Mouse (Mus musculus) layer of hippocampus, adult 8-10 months (tissue): Measurements from ENCODE around the gene Olfm1. TPM values are rescaled to one million over a fixed set of nuclear protein-coding genes. Genes with fewer than 3 reads are reported as not detected.

ENCODE experiments used
- DNase-seq, 2 experiments: peaks; one replicate each; pipeline ENCODE4 v3.0.0; 2022; ENCODE audit warnings: low spot score in 2 of 2
- total RNA-seq, 4 experiments: library from RNA; stranded (reverse); gene quantifications; 2 replicates each; pipeline ENCODE4 v1.2.4; 2022

Olfm1 gene
- total RNA-seq, 4 experiments from 2014 or later: 1,310 to 1,340 (median 1,317) TPM

DNA sequence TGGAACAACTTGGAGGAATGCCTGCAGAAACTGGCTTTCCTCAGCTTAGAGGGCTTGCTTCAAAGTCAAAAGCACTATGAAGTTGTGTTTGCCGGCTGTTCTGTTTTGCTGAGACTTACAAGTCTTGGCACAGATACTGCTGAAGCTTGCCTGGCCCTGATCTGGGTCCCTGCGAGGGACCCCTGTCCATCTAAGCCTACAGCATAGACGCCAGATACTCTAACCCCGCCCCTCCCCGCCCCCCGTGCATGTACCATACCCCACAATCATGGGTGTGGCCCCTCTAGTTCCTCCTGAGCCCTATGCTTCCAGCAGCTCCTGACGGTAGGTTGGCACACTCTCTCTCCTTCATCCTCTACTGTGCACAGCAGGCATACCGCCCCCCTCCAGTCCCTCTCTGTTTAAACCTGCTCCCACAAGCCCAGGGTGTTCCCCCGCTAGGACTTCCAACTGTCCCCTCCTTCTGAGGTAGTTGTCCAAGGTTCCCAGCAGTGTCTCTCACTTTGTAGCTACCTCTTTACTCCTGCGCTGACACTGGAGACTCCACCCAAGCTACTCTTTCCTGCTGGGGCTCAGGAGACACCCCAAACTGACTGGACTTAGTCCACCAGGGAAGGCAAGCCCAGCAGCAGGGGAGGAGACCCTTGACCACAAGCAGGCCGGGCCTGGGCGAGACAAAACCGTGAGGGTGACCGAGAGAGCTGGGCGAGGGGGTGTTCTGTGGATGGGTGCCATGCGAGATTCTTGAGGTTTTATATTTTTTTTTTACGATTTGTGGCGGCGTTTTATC is 12.1 kb downstream of the Olfm1 start:
- DNase-seq: no peak

- peak in 1 of 2 experiments; percentile 86 for DNase-seq
These were observed 12.6 kb downstream of the Olfm1 start for GRCm38 (mm10) chr2:28205467-28205805.

DNA sequence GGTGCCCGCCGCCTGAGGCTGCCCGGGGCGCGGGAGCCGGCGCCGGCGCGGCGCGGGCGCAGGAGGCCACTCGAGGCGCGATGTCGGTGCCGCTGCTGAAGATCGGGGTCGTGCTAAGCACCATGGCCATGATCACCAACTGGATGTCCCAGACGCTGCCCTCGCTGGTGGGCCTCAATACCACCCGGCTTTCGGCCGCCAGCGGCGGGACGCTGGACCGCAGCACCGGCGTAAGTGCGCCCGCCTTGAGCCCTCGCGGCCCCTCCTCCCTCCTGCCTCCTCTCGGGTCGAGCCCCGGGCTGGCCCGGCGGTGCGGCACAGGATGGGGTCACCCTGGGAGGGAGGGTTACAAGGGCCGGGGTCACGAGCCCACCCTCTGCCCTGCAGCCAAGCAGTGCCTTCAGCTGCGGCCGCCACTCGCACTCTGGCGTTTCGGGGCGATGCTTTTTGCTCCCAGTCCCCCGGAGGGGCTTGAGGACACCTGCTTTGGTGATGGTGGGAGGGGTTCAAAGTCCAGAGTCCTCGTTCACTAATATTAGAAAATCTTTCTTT is 13.2 kb downstream of the Olfm1 start:
- DNase-seq: no peak

DNA sequence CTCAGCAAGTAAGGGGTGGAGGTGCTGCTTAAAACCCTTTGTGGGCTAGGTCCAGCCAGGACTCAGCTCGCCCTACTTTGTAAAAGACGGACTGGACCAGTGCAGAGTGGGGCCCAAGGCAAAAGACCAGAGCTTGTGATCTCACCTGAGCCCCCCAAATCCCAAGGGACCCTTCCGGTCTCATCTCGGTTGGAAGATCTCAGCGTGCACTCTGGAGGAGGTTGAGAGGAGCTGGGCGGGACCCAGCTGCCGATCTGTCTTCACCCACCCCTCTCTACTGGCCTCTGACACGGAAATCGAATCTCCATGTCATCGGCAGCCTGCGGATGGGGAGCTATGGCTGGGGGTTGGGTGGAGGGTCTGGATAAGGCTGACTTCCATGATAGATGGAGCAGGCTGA is 13.7 kb downstream of the Olfm1 start:
- no peak for DNase-seq

DNA sequence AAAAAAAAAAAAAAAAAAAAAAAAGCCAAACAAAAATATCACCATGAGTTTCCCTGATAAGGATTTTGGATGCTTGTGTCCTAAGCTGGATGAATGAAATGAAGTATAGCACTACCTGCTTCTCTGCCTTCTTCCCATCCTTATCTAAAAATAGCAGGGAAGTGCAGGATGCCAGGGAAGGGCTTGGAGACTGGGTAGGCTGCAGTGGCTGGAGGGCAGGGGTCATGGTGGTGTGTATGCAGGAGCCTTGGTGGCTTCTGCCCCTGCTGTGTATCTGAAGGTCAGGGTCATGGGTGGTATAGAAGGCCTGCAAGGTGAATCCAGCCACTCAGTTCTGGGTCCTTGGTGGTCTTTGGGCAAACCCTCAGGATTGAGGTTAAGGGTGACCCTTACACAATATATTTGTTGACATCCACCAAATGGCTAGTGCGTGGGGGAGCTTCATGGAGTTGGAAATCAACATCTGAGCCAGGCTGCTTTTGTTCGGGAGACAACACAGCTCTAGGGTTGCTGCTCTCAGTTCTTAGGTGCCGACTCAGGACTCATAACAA is 14.5 kb downstream of the Olfm1 start:
- DNase-seq: no peak

DNA sequence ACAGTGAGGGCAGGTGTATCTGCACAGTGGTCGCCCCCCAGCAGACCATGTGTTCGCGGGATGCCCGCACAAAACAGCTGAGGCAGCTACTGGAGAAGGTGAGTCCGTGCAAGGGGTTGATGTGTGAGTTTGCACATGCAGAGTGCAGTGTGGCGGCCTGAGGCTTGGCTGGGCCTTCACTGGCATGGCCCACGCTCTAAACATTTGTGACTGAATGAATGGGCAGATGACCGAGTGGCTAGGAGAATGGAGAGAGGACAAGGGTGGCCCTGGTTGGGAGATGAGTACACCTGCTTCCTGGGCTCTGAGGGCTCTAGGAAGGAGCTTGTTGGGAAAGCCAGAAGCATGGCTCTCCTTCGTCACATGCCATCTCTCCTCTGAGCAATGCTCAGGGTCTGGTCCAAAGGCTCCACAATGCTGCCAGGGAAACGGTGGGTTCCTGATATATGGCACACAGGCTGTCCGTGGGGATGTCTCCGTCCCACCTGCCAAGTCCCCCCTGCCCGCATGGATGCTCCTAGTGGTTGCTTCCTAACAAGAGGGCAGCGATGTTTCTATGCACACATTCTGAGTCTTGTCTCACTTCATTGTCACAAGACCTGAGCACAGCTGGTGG is 15.4 kb downstream of the Olfm1 start:
- no peak for DNase-seq

DNA sequence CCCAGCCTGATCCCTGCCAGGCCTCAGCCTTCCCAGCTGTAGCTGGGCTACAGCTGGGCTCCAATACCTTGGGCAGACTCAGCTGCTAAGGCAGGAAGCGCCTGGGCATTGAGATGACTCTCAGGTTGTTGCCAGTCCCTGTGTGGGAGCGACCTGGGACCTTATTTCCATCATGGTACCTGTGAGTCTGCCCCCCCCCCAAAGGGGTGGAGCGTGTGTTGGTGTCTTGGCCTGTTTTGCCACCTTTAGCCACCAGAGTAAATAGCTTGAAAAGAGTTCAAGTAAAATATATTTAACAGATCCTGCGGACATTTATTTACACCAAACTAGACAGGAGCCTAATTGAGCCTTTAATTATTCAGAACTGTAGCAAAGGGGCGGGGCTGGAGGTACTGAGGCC is 16.4 kb downstream of the Olfm1 start:
- no peak for DNase-seq

DNA sequence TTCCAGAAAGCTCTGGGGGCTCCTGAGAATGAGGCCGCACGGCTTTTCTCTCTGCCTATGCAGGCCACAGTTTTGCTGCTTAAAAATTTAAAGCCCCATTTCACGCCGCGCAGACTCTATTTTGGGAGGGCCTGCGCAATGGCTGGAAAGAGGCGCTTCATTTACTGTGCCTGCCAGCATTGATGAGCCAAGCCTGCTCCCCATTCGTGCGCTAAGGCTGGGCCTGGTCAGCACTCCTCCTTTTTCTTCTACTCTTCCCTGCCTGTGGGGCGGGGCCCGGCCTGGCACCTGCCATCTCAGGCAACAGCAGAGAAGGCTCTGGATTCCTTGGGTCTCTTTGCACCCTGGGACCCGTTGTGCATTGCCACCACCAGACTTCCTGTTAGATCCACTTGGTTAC is 16.9 kb downstream of the Olfm1 start:
- DNase-seq: no peak

- no peak for DNase-seq
These were observed 17.5 kb downstream of the Olfm1 start for GRCm38 (mm10) chr2:28210273-28210672.

GRCm38 (mm10) chr2:28211531-28212281 is 18.9 kb downstream of the Olfm1 start:
- DNase-seq: no peak

- no peak for DNase-seq
These were observed 20.1 kb downstream of the Olfm1 start for GRCm38 (mm10) chr2:28212911-28213310.

- no peak for DNase-seq
These were observed 23.5 kb downstream of the Olfm1 start for GRCm38 (mm10) chr2:28216211-28216775.

GRCm38 (mm10) chr2:28217783-28218182 is 25.0 kb downstream of the Olfm1 start:
- DNase-seq: no peak

- DNase-seq: no peak
These were observed 26.0 kb downstream of the Olfm1 start for GRCm38 (mm10) chr2:28218651-28219356.

- no peak for DNase-seq
These were observed 26.8 kb downstream of the Olfm1 start for GRCm38 (mm10) chr2:28219625-28220024.

- no peak for DNase-seq
These were observed 29.0 kb downstream of the Olfm1 start for GRCm38 (mm10) chr2:28221803-28222202.

DNA sequence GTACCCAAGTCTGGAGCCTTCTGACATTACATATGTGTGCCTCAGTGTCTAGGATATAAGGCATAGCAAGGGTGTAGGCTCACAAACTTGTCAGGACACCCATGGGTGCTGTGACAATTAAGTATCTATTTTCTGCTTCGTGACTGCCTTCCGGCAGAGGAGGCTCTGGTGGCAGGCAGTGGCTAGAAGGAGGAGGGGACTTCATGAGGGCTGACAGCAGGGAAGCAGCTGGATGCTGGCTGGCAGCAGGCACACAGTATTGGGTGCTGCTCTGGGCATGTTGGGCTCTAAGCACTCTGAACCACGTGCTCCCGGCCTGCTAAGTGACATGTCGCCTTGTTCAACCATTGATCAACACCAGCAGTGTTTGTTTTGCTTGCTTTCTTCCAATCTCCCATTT is 32.0 kb downstream of the Olfm1 start:
- DNase-seq: no peak

- peak; percentile 67 to 77 for DNase-seq
These were observed 33.1 kb downstream of the Olfm1 start for GRCm38 (mm10) chr2:28225906-28226305.

DNA sequence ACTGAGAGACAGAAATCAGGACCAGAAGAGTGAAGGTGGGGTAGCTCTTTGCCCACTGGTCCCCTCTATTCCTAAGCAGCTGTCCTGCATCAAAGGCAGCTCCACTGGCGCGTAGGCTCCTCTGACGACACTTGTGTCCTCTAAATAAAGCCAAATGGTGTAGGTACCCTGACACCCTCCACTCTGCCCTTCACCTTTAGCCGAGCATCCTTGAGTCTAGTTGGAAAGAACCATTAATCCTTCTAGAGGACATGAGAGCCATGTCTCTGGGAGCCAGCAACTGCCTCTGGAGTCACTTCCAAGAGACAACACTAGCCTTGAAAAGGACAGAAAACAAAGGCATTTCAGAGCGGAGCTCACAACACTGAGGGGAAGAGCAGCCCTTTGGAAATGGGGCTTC is 34.2 kb downstream of the Olfm1 start:
- DNase-seq: no peak

DNA sequence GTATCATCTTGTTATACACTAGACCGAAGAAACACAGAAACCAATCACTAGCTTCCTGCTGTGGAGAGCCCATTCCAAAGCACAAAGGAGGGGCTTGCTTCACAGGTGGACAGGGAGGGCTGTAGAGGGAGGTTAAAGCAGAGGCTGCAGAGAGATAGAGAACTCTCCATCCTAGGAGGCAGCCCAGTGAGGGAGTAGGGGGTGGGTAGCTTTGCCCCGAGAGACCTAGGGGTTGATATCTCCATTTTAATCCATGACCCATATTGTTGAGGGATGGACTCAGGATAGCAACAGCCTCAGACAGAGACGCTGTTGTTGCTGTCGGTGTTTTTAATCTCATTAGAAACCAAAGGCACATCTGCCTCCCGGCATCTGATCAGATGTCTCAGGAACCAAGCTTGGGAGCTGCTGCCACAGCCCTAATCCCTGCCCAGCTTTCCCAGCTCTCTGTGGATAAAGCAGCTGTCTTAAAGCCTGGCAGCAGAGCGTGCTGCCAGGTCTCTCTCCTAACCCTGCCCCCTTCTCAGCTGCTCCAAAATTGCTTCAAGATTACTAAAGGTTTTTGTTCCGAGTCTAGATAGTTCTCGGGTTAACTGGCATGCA is 34.9 kb downstream of the Olfm1 start:
- DNase-seq: no peak
